Mouse (Mus musculus): ENCODE measurements around the gene Tet3. TPM values are rescaled to one million over a fixed set of nuclear protein-coding genes. Genes with fewer than 3 reads are reported as not detected.
"Not testable (repeated sequence)": the region's sequence is repeated elsewhere in the genome, so short reads cannot be mapped to it uniquely, and the experiment has no call there.

Gene Tet3
- polyA plus RNA-seq, 2 experiments from 2014 or later, result 18.5 to 20.8 TPM

DNA sequence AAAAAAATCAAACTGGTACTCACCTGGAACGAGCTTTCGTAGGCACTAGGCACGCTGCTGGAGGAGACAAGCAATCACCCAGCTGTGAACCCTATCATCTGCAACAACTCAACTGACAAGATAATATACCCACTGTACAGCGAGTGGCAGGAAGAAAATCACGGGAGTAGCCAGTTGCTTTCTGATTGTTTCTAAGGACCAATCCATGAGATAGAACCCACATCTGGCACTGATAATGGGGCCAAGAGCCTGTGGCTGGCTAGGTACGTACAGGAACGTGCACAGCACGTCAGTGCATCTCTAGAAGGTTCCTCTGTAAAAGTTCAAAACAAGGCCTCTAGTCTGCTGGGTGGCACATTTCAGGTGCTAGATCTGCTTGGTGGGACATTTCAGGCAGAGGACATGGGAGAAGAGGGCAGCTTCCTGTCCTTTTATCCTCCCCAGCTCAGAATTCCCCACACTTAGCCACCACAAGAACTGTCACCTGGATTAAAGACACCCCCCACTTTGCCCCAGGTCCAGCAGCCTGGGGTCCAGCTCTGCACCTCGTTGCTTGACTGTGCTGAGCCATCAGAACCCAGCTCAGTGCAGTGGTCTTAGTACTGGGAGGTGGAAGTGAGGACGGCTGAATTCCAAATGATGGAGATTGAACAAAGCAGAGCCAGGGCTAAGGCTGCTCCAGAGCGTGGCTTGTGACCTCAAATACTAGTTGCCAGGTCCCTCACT lies 97.2 kb downstream of the Tet3 start:
- ATAC-seq, result no peak

DNA sequence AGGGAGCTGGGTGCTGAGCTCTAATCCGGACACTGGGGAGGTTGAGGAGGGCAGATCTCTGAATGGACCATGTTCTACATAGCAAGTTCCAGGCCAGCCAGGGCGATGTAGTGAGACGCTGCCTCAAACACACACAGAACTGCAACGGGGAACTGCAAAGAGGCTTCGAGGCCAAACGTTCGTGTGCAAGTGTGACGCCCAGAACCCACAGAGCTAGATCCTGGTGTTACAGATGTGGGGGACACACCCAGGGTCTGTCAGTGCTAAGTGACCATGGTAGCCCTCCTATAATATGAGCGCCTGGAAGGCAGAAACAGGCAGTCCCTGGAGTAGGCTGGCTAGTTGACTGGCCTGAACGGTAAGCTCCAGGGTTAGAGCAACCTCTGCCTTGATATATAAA lies 101.4 kb downstream of the Tet3 start:
- no peak for ATAC-seq

DNA sequence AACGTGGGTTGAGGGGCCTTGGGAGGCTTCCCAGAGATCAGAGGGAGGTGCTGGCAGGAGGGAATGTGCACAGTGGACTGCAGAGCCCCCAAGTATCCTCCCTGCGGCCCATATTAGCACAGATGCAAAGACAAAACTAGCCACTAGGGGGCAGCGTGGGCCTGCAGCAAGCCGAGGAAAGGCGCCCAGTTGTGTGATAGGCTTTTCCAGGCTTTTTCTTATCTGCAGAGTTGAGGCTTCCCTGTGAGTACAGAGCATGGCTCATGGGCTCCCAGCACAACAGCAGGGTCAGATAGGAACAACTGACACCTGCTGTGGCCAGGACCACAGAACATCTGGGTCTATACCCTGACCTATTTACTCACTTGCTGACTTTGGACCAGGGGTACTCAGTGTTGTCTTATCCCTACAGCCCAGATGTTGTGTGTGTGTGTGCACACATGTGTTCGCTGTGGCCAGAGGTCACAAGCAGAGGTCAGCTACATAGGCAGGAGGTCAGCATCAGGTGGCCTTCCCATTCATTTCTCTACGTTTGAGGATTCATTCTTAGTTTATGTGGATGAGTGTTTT lies 102.2 kb downstream of the Tet3 start:
- ATAC-seq, result peak; percentile 85

DNA sequence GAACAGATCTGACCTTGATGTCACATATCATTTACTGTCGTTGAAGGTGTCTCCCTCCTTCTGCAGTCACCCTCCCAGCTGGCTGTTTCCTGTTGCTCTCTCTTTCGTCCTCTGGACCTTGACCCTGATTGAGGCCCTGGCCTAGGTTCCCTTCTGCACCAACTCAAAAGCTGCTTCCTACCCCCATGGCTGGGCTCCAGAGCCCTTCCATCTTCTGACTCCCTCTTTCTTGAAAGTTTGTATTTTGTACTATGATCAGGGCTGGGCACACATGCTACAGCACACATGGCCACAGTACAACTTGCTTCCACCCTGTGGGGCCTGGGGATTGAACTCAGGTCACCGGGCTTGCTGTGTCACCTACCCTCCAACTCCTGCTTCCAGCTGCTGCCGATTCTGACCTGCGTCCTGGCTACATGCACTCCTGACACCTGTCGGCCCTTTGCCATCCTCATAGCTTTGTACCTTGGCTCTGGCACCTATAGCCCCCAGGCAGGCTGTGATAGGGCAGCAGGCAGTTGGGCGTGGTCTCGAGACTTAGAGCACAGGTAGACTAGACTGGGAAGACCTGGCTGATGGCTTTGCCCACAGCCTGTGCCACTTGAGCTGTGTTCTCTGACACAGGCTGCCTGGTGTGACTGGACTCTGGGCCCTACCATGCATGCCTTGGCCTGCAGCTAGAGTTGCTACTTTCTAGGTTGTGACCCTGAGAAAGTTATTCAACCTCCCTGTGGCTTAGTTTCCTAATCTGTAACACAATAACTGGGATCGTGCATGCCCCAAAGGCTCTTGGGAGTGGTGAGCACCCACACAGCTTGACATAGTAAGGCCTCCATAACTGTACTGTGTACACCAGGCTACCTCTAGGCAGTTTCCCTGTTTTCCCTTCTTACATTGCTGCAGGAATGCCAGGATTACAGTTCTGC lies 103.8 kb downstream of the Tet3 start:
- ATAC-seq, result no peak

DNA sequence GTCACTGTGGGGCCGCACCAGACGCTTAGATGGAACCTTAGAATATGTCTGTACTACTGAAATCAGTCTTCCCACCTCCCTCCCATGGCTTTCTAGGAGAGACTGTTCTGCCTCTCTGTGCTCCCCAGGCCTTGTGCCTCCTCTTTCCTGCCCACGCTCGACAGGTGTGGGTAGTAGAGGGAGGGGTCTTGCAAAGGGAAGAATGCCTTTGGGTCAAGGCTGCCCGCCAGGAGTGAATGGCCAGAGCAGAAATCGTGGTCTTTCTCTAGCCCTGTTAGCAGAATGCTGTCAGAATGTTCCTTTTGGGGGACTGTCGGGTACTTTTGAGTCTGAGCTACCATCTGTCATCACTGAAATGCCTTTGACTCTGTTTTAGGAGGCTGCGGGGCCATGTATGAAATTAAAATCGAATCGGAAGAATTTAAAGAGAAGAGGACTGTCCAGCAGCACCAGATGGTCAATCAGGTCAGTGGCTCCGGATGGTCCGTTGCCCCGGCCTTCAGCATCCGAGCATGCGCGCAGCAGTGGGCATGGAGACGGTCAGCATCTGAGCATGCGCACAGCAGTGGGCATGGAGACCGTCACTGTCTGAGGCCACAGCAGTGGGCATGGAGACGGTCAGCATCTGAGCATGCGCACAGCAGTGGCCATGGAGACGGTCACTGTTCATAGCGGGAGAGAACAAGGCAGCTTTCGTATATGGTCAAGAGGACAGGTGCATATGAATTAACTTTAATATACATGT lies 106.0 kb downstream of the Tet3 start:
- ATAC-seq, result no peak

DNA sequence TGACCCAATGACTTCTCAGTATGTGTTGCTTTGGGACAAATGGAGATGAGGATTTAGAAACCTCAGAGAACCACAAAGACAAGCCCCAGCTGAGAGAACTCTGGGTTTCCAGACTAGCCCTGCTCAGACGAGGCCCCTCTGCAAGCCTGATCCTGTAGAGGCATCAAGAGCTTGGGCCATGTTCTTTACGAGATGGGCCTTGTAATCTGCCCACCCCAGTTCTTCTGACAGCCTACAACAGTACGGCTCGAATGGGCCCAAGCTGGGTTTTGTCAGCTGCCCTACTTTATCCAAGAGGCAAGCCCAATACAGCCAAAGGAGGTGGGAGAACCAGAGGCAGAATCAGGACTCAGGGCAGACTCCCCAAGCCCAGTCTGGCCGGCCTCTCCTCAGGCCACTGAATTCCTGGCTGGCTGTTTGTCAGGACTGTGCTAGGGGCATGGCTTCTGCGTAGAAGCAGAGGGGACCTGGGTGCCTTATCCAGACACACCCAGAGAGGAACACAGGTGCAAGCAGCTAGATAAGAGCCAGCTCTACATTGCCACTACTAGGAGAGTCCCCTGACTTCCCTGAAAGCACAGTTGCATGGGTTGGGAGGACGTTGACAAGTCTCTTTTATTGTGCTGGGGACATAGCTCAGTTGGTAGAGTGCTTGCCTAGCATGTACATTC lies 107.3 kb downstream of the Tet3 start:
- ATAC-seq, result no peak

DNA sequence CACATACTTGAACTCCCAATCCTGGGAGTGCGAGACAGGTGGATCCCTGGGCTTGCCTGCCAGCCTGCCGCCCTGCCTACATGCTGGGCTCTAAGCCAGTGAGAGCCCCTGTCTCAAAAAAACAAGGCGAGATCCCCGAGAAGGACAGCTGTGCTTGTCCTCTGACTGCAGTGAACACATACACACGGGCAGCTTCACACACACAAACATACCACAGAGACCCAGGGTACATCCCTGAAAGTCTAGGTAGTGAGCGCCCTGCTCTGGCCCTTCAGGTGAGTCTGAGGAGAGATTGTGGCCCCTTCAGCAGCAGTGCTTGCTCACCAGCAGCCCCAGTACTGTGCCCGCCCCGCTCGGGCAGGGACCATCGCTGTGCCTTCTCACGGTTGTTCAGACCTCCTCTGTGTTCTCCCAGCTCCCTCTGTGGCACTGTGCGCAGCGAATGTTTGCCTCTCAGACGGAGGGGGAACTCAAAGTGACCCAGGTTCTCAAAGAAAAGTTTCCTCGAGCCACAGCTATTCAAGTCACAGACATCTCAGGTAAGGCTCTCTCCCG lies 108.0 kb downstream of the Tet3 start:
- ATAC-seq, result no peak

DNA sequence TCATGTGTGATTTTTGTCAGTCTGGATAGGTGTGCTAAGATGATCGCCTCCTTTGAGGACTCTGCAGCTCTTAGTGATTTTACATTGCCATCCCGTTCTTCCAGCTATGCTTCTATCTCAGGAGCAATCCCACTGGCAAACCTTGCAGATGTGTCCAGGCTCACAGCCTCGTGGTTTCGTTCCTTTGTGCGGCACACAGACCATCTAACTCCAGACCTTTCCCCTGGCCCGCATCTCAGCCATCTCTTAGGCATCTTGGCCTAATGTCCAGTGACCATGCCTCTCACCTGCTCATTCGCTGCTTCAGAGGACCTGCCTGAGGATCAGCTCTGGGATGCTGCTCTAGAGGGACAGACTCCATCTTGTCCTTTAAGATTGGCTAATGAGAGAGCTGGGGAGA lies 108.7 kb downstream of the Tet3 start:
- no peak for ATAC-seq

DNA sequence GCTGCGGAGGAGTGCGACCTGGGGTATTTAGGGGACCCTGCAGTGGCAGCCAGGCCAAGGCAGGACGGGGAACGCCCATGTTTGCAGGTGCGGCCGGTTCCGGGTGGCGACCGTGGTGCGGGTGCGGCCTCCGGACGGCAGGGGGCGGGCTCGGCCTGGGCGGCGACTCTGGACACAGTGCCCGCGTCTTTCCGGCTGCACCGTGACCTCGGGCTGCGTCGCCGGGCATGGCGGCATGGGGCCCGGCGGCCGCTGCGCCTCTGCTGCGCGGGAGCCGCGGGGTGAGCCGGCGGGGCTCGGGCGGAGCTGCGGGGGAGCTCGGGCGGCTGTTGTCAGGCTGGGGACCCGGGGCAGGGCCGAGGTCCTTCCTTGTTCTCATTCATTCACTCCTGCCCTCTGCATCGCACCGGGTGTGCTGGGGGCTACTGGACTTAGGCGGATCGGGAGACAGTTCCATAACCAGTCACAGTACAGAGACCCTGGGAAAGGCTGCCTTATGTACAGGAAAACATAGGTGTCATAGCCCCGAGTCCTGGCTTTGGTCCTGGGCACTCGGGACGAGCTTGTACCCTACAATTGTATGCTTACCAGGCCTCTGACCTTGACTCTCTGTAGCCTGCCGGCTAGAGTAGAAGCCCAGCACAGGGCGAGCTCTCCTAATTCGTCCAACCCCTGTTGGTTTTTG lies 109.5 kb downstream of the Tet3 start:
- ATAC-seq, result peak; percentile 94

DNA sequence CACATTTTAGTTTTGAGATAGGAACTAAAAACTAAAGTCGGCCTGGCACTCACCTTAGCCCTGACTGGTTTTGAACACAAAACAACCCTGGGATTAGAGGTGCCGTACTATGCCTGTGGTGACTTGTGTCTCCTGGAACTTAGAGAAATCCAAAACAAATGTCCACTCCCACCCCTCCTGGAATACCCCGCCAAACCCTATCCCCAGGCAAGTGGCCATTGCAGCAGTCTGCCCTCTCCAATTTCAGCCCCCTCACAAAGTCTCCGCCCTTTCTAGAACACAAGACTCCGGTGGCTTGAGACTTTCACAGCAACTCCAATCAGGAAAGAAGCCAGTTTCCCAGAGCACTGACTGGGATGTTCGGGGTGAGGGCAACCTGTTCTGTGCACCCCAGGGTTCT lies 110.0 kb downstream of the Tet3 start, which contains the start of gene Bola3:
Gene Bola3, plus strand, starts transcription at position 275 of the 400 bp plus-strand sequence.
- ATAC-seq, result no peak

DNA sequence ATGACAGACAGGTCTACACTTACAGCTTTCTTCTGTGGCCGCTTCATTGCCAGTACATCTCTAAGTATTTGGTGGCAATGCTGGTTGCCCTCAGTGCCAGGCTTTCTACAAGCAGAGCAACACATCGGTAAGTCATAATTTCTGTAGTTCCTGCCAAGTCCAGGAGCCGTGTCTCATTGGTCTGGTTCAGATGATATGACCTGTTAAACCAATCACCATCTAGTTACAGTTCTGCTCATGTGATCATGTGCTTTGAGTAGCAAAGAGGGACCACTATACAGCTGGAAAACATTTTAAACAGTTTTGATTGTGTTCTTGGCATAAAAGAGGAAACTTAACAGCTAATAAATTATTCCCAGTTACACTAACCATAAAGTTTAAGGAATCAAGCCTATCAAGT lies 111.0 kb downstream of the Tet3 start:
- no peak for ATAC-seq

DNA sequence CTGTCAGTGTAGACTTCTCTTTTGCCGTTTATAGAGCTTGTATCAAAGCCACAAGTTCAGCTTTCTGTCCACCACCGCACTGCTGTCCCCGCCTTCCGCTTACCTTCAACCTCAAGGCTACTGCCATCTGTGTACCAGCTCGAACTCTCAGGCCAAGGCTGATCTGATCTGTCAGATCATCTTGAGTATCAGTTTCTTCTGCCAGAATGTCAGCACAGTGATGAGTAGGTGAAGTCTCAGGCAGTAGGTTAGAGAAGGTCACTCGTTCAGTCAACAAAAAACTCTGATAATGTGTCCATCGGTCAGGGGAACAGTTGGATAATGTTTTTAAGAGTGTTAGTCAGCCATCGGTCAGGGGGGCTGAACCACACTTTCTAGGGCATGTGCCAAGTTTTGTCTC lies 113.6 kb downstream of the Tet3 start:
- not testable (repeated sequence) for ATAC-seq

DNA sequence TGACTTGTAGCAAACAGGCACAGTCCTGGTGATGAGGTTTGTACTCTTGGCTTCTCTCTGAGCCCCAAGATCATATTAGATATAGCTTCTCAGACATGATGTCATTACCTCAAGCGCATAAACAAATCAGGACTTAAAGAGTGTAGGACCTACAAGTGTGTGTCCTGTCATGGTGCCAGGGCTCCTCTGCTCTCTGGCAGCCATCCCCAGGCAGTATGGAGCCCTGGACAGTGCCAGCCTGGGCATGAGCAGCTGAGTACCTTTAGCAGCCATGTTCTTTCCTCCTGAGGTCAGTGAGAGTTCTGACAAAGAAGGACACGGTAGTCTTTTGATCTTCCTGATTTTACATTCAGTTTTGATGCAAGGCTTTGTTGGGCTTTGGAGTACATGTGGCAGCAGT lies 115.9 kb downstream of the Tet3 start:
- ATAC-seq, result no peak

DNA sequence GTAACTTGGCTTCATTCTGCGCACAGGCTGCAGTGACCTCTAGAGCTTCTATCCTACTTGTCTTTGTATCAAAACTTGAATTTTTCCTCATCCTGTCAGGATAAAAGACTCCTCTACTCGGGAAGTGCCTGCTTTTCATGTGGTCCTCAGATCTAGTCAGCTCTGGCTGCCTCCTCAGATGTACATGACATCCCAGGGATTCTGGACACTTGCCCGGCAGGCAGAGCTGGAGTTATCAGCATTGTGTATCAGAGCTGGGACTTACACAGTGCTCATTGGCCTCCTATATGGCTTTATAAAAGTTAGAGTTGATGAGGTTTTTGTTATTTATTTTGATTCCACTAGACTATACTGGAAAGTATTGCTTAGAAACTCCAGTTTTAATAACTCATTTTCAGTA lies 117.5 kb downstream of the Tet3 start:
- no peak for ATAC-seq

DNA sequence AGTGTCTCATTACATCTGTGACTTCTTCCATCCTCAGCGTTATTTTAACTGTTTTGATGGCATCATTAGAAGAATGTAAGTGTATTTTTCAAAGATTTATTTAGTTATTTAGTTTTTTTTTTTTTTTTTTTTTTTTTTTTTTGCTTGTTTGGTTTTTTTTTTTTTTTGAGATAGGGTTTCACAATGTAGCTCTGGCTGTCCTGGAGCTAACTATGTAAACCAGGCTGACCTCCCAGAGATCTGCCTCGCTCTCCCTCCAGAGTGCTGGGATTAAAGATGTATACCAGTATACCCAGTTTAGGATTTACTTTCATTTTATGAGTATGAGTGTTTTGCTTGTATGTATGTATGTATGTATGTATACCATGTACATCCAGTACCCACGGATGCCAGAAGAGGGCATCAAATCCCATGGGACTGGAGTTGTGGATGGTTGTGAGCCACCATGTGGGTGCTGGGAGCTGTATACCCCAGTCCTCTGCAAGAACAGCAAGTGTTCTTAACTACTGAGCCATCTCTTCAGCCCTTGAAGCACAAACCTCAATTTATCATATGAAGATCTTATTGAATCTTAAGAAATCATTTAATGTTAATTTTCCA lies 131.2 kb downstream of the Tet3 start:
- no peak for ATAC-seq

DNA sequence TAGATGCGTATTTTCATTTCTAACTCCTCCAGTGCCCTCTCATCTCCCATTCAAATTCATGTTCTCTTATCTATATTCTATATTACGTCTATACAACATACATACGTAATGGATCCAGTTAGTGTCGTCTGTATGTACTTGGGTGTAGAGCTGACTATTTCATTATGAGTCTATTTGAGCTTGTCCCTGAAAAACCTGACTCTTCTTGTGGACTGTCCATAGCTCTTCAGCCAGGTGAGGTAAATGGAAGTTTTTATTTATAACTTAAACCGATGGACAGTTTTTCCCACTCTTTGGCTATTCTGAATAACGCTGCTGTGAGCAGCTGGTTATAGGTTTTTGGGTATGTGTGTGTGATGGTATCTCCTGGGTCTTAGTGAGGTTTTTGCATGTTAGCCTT lies 132.1 kb downstream of the Tet3 start:
- ATAC-seq, result no peak

DNA sequence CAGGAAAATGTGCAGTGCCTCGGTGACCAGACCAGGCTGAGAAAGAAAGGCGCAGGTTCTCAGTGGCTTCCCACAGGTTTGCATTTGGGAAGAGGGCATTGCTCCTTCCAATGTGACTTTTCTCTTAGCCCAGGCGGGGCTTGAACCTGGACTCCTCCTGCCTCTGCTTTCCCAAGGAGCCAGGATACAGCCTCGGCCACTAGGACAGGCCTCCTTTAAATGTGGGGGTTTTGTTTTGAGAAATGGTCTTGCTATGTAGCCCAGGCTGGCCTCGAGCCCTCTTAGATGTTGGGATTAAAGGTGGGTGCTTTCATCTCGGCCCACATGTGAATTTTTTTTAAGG lies 132.5 kb downstream of the Tet3 start:
- ATAC-seq, result no peak

DNA sequence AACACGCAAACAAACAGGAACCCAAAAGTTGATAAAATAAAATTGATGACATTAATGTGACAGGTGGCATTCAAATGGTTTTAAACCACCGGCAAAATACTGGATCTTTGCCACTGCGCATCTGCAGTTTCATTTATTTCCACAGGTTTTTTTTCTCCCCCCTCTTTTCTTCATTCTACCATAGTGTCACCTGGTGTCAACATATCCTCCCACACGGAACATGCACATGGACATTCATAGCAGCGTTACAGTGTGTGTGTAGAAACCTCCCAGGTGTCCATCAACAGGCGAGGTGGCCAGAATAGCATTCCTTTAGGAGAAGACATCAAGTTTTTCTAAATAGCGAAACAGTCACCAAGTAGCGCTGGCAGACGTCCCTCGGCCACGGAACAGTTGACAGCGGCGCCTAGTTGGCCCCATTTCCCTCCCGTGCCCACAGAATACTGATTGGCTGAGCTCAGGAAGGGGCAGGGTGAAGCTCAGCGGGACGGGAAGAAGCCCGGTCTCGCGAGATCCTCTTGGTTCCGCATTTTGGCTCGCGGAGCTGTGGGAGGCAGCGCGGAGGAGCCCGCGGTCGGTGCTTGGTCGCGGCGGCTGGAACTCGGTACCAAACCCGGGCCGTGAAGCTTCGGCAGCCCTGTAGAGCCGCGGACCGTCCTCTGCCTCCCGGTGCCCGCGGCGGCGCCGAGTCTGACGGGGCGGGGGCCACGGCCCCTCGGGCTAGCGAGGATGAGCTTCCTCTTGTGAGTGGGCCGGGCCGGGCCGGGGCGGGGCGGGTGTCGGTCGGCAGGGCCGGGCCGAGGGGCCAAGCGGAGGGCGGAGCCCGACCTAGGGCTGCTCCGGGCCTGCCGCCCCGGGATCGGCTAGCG lies 133.1 kb downstream of the Tet3 start, which contains the start of the genes Mthfd2 and Mob1a:
Gene Mthfd2, minus strand, starts transcription at position 384 of the 869 bp plus-strand sequence.
Gene Mob1a, plus strand, starts transcription at position 492 of the 869 bp plus-strand sequence.
- ATAC-seq, result peak; percentile 97

DNA sequence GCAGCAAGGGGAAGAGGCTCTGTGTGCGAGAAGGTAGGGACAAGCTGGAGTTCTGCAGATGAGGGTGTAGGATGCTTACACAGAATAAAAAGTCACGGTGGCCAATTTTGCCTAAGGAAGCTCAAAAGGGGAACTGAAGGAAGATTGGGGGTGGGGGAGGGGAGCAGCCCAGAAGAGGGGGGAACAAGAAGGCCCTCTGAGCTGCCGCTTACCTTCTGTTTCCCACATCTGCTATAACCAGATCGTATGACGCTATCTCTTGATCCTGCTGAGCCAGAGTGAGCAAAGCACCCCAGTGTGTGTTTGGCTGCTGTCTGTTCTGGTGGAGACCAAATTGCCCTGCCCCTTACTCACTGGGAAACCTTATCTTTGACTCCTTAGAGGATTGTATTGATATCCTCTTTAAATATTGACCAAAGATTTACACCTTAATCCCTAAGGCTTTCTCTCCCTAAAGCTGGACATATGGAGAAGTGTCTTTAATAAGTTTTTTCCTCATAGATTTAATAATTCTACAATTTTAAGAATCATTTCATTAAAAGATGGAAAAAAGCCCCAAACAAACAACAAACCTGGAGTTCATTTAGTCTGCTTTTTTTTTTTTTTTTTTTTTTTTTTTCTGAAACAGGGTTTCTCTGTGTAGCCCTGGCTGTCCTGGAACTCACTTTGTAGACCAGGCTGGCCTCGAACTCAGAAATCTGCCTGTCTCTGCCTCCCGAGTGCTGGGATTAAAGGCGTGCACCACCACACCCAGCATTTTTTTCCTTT lies 135.0 kb downstream of the Tet3 start:
- no peak for ATAC-seq
